Mouse (Mus musculus): ENCODE measurements at regions not wholly inside any gene's neighbourhood (a gene's known extent, or its start where the extent isn't known, plus 50 kb on each side); places are given as distances from the start of the nearest gene placed in this dataset.
A peak's percentile ranks its signal among the peaks of the same experiment; 100 is the strongest.

DNA sequence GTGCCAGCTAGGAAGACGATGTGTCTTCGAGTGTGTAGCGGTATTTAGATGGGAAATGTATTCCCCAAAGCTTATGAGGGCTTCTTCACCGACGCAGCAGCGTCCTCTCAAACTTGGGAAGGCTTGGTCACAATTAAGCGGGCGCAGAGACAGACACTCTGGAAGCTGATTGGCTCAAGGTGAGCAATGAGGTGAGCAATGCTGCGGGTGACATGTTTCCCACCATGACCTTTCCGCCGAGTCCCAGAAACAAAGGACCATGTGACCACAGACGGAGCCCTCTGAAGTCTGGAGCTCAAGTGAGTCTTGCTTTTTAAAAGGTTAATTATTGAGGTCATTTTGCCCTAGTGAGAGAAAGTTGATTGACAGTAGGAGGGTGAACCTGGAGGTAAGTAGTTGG lies 108.0 kb upstream of the Bach2 start:
- peak overlapping the region; percentile 75 for H3K27ac ChIP-seq
- no peak overlapping the region for H3K4me3 ChIP-seq
- H3K4me1 ChIP-seq, result peaks cover 16% of the 10 kb centered on the region
- H3K36me3 ChIP-seq, result no peaks in the 10 kb centered on the region
- peak; percentile 54 for DNase-seq (ENCODE audit: low spot score)
- 60% methylated on average over 12 of the region's 12 CpGs for WGBS
- H3K27me3 ChIP-seq (ENCODE audit: low read depth, poor library complexity, severe bottlenecking), result no peaks in the 10 kb centered on the region
- H3K9me3 ChIP-seq (replicated peaks), result no peaks in the 10 kb centered on the region

DNA sequence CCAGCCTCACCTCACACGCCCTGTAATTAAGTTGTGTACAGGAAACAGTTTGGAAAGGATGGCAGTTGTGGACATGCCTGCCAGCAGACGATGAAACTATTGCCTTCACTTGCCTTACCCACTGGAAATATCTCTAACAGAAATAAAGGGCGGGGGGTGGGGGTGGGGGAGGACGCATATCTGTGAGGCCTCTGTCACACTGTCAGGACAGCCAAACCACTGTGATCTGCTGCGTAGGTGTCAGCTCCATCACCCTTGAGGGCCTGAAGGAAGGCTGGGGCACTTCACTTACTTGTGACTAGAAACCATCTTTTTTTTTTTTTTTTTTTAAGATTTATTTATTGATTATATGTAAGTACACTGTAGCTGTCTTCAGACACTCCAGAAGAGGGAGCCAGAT lies 106.8 kb upstream of the Bach2 start:
- H3K27me3 ChIP-seq (ENCODE audit: low read depth, poor library complexity, severe bottlenecking), result no peaks in the 10 kb centered on the region
- WGBS, result 64% methylated on average over 5 of the region's 5 CpGs
- no peaks in the 10 kb centered on the region for H3K9me3 ChIP-seq (replicated peaks)
- H3K27ac ChIP-seq, result 0 out of 2 replicates have a peak overlapping the region, but pooled peaks have one; percentile 15
- peak; percentile 25 for DNase-seq (ENCODE audit: low spot score)
- no peaks in the 10 kb centered on the region for H3K36me3 ChIP-seq
- H3K4me1 ChIP-seq, result peaks cover 18% of the 10 kb centered on the region
- H3K4me3 ChIP-seq, result no peak overlapping the region

DNA sequence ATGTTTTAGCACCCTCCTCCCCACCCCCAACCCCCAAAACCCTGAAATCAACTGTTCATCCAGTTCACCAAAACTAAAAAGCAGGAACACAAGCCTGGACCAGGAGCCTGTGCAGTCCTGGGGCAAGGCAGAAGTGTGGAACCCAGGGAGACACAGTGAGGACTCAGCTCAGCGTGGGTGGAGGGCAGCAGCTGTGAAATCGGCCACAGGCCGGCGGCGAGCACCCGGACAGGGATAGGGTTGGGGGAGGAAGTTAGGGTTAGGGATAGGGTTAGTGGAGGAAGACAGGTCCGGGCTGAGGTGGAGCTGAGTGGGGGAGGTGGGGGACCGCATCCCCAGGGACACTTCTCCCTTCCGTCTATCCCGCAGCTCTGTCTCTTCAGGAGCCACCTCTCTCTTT lies 102.5 kb upstream of the Bach2 start:
- no peak overlapping the region for H3K4me3 ChIP-seq
- 81% methylated on average over 7 of the region's 10 CpGs for WGBS
- H3K4me1 ChIP-seq, result peaks cover 13% of the 10 kb centered on the region
- H3K9me3 ChIP-seq (replicated peaks), result no peaks in the 10 kb centered on the region
- H3K27ac ChIP-seq, result no peak overlapping the region
- no peaks in the 10 kb centered on the region for H3K36me3 ChIP-seq
- DNase-seq (ENCODE audit: low spot score), result peak; percentile 23
- H3K27me3 ChIP-seq (ENCODE audit: low read depth, poor library complexity, severe bottlenecking), result no peaks in the 10 kb centered on the region

DNA sequence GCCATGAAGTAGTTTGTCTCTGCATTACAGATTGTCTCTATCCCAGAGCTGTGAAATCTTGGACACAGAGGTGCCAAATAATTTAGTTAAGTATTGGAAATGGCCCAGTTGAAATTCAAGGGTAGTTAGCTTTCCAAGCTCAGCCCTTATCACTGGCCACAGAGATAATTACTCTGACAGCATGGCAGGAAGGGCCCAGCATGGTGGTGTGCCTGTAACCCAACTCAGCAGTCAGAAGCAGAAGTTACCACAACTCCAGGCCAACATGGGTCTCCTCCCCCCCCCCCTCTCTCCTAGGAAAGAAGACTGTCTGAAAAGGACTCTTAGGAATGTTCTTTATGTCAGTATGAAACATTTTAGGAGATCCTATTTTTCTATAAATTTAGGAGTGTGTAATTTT lies 101.4 kb upstream of the Bach2 start:
- no peak overlapping the region for H3K4me3 ChIP-seq
- no peaks in the 10 kb centered on the region for H3K27me3 ChIP-seq (ENCODE audit: low read depth, poor library complexity, severe bottlenecking)
- peaks cover 11% of the 10 kb centered on the region for H3K4me1 ChIP-seq
- no peaks in the 10 kb centered on the region for H3K9me3 ChIP-seq (replicated peaks)
- H3K27ac ChIP-seq, result no peak overlapping the region
- no peaks in the 10 kb centered on the region for H3K36me3 ChIP-seq
- DNase-seq (ENCODE audit: low spot score), result peak; percentile 19

DNA sequence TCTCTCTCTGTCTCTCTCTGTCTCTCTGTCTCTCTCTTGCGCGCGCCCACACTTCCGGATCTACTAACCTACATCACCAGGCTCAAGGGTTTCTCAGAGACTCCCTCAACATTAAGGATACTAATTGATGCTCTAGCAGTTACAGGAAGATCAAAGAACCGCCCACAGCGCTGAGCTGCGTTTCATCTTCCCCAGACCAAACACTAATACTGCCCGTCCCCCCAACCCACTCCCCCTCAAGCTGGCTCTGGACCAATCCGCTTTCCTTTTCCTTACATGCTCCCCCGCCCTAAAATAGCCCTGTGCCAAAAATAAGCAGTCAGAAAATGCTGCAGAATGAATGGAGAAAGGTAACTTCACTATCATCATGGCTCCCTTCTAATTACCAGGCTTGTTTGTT lies 100.6 kb upstream of the Bach2 start:
- 54% methylated on average over 10 of the region's 10 CpGs for WGBS
- no peak overlapping the region for H3K27ac ChIP-seq
- H3K4me1 ChIP-seq, result peaks cover 14% of the 10 kb centered on the region
- no peaks in the 10 kb centered on the region for H3K27me3 ChIP-seq (ENCODE audit: low read depth, poor library complexity, severe bottlenecking)
- H3K36me3 ChIP-seq, result no peaks in the 10 kb centered on the region
- DNase-seq (ENCODE audit: low spot score), result peak; percentile 28
- H3K4me3 ChIP-seq, result no peak overlapping the region
- no peaks in the 10 kb centered on the region for H3K9me3 ChIP-seq (replicated peaks)

DNA sequence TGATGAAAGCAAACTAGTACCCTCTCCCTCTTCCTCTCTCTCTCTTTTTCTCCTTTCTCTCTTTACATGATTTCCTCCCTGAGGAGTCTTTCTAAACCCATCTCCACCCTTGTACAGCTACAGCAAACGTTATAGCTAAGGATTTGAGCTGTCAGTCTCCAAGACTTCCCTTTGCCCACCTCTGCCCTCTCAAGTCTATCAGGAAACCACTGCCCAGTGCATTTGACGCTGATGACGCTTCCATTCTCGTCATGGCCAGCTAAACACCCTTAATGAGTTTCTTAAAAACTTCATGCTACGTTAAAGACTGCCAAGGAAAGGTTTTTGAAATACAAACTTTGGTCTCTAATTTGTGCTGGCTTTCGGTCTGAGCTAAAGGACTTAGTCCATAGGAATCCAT lies 99.0 kb upstream of the Bach2 start:
- H3K36me3 ChIP-seq, result no peaks in the 10 kb centered on the region
- no peak for DNase-seq (ENCODE audit: low spot score)
- WGBS, result 83% methylated on average over 6 of the region's 6 CpGs

DNA sequence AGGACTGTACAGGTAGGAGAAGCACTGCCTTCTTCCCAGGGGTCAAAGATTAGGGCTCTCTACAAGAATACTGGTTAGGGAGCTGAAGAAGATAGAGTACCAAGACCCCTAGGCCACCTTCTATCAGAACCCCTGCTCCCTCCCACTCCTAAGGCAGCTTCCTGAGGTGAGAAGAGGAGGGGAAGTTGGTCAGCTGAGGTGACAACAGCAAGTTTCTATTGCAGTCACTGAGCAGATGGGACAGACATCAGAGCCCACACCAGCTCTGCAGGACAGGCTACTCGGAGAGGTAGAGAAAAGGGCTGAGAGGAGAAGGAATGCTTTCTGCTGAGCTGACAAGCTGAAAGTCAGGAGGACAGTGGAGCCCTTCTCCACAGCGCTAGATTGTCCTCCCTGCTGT lies 98.5 kb upstream of the Bach2 start:
- H3K36me3 ChIP-seq, result no peaks in the 10 kb centered on the region
- peaks cover 14% of the 10 kb centered on the region for H3K4me1 ChIP-seq
- no peak overlapping the region for H3K4me3 ChIP-seq
- H3K9me3 ChIP-seq (replicated peaks), result no peaks in the 10 kb centered on the region
- DNase-seq (ENCODE audit: low spot score), result no peak
- 58% methylated on average over 2 of the region's 2 CpGs for WGBS
- no peaks in the 10 kb centered on the region for H3K27me3 ChIP-seq (ENCODE audit: low read depth, poor library complexity, severe bottlenecking)
- no peak overlapping the region for H3K27ac ChIP-seq

More for the DNA sequence above, 99.0 kb upstream of the Bach2 start:
- H3K27me3 ChIP-seq (ENCODE audit: low read depth, poor library complexity, severe bottlenecking), result no peaks in the 10 kb centered on the region
- H3K9me3 ChIP-seq (replicated peaks), result no peaks in the 10 kb centered on the region
- no peak overlapping the region for H3K4me3 ChIP-seq
- peaks cover 14% of the 10 kb centered on the region for H3K4me1 ChIP-seq
- no peak overlapping the region for H3K27ac ChIP-seq

DNA sequence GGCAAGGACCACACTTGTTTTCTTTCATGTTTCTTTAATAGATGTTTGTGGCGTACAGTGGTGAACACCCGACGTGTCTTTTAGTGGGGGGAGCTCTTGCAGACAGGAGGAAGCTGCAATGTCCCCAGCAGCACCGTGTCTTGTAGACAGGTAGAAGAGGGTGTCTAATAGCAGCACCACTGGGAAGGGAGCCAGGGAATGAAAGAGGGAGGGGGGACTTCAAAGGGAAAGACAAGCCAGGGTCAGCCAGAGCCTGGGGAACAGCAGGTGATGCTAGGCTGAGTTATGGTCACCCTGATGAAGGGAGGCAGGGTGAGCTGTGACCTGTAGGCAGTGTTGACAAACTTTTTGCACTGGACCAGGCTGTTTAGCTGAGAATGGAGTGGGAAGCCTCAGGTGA lies 96.4 kb upstream of the Bach2 start:
- Histone ChIP-seq H3K36me3 (no peaks in the 10 kb centered on the region), H3K27ac (no peak overlapping the region), H3K4me1 (peaks cover 12% of the 10 kb centered on the region), H3K9me3 (replicated peaks) (no peaks in the 10 kb centered on the region), H3K4me3 (no peak overlapping the region), H3K27me3 (ENCODE audit: low read depth, poor library complexity, severe bottlenecking) (no peaks in the 10 kb centered on the region)
- DNase-seq (ENCODE audit: low spot score), result no peak
- 69% methylated on average over 4 of the region's 4 CpGs for WGBS

DNA sequence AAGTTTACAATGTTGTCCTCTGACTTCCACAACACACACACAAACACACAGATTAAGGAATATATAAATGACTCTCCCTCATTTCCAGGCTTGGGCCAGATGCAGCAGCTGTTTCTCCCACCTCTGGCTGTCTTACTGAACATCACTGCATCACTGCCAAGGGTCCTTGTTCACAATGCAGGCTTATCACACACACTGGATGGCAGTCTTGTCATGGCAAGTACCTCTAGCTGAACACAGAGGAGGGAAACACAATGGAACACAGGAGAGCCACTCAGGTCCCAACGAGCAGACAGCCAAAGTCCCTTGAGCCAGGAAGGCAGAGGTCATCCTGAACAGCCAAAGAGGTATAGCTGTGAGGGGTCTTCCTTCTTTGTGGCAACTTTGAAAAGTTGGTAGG lies 91.5 kb upstream of the Bach2 start:
- no peak for DNase-seq (ENCODE audit: low spot score)
- peaks cover 23% of the 10 kb centered on the region for H3K4me1 ChIP-seq
- H3K27ac ChIP-seq, result no peak overlapping the region
- no peaks in the 10 kb centered on the region for H3K9me3 ChIP-seq (replicated peaks)
- no peaks in the 10 kb centered on the region for H3K27me3 ChIP-seq (ENCODE audit: low read depth, poor library complexity, severe bottlenecking)
- WGBS, result 68% methylated on average over 1 of the region's 1 CpGs
- H3K4me3 ChIP-seq, result no peak overlapping the region
- H3K36me3 ChIP-seq, result no peaks in the 10 kb centered on the region

DNA sequence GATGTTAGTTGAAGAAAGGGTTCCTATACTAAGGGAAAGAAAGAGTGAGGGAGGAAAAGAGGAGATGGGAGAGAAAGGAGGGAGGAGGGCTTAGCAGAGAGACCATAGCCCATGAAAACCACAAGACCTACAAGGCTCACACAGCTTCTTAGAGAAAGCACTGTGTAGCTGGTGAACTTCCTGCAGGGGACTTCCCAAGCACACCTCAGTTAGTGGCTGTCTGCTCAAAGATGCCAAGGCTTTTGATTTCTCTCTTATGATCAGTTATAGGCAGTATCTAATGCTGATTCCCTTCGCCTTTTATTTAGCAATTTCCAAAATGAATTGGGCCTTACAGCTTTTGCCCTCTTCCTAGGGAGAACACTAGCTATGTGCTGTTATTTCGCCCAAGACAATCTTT lies 90.0 kb upstream of the Bach2 start:
- no peaks in the 10 kb centered on the region for H3K36me3 ChIP-seq
- no peaks in the 10 kb centered on the region for H3K27me3 ChIP-seq (ENCODE audit: low read depth, poor library complexity, severe bottlenecking)
- 90% methylated on average over 2 of the region's 2 CpGs for WGBS
- H3K4me1 ChIP-seq, result peaks cover 34% of the 10 kb centered on the region
- H3K9me3 ChIP-seq (replicated peaks), result no peaks in the 10 kb centered on the region
- DNase-seq (ENCODE audit: low spot score), result no peak
- no peak overlapping the region for H3K27ac ChIP-seq
- no peak overlapping the region for H3K4me3 ChIP-seq

DNA sequence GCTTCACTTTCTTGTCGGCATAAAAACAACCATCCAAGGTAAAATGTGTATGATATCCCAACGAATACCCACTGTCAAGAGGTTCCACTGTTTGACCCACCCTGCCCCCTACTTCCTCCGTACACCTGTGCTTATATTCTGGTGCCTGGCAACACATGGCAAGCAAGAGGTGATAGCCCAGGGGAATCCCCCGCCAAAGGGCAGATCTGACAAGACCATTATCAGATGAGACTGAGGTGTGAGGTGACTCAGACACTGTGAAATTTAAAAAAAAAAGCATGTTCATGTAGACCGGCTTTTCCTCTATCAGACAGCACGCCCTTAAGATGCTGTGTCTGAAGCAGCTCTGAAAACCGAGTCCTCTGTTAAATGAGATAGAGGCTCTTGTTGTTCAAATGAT lies 89.4 kb upstream of the Bach2 start:
- no peak overlapping the region for H3K4me3 ChIP-seq
- no peaks in the 10 kb centered on the region for H3K27me3 ChIP-seq (ENCODE audit: low read depth, poor library complexity, severe bottlenecking)

DNA sequence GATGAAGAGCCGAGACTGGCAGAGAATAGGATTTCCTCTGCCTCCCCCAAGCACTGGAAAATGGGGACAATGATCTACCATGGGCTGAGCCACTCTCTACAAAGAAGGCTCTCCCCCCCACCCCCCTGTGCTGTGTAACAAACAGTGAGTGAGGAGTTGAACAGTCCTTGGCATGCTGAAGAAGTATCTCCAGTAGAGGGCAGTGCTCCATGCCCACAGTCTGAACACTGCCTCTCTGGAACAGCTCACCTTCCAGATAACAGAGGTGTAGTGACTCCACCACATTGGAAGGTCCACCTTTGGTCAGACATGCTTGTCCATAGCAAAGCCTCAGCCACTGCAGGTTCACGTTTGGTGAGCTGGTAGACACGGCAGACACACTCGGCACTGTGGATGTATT lies 85.2 kb upstream of the Bach2 start:
- Histone ChIP-seq H3K36me3 (no peaks in the 10 kb centered on the region), H3K27me3 (ENCODE audit: low read depth, poor library complexity, severe bottlenecking) (no peaks in the 10 kb centered on the region), H3K4me1 (peaks cover 54% of the 10 kb centered on the region), H3K9me3 (replicated peaks) (no peaks in the 10 kb centered on the region), H3K27ac (no peak overlapping the region), H3K4me3 (no peak overlapping the region)
- DNase-seq (ENCODE audit: low spot score), result peak; percentile 58
- 78% methylated on average over 4 of the region's 4 CpGs for WGBS

More for the DNA sequence above, 89.4 kb upstream of the Bach2 start:
- peaks cover 35% of the 10 kb centered on the region for H3K4me1 ChIP-seq
- H3K9me3 ChIP-seq (replicated peaks), result no peaks in the 10 kb centered on the region
- WGBS, result 91% methylated on average over 7 of the region's 7 CpGs
- DNase-seq (ENCODE audit: low spot score), result no peak
- H3K36me3 ChIP-seq, result no peaks in the 10 kb centered on the region
- H3K27ac ChIP-seq, result no peak overlapping the region

DNA sequence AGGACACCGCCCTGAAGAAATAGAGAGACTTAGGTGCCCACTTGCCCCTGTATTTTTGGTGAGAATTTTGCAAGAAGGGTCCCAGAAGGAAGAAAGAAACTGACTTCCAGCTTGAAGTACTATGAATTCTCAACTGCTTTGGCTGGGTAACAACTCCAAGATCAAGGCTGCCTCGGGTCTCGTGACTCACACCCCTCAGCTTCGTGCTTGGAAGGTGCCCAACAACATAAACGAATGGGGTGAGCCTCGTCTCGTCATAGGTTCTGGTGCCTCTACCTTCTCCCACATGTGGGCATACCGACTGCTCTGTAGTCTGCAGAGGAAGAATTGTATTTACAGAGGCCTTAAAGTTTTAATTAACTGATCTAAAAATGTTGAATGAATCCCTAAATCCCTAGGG lies 81.6 kb upstream of the Bach2 start:
- no peak overlapping the region for H3K4me3 ChIP-seq
- peaks cover 73% of the 10 kb centered on the region for H3K4me1 ChIP-seq
- no peak for DNase-seq (ENCODE audit: low spot score)
- no peaks in the 10 kb centered on the region for H3K36me3 ChIP-seq
- H3K27ac ChIP-seq, result 0 out of 2 replicates have a peak overlapping the region, but pooled peaks have one; percentile 6
- H3K27me3 ChIP-seq (ENCODE audit: low read depth, poor library complexity, severe bottlenecking), result no peaks in the 10 kb centered on the region
- no peaks in the 10 kb centered on the region for H3K9me3 ChIP-seq (replicated peaks)
- 78% methylated on average over 8 of the region's 8 CpGs for WGBS

DNA sequence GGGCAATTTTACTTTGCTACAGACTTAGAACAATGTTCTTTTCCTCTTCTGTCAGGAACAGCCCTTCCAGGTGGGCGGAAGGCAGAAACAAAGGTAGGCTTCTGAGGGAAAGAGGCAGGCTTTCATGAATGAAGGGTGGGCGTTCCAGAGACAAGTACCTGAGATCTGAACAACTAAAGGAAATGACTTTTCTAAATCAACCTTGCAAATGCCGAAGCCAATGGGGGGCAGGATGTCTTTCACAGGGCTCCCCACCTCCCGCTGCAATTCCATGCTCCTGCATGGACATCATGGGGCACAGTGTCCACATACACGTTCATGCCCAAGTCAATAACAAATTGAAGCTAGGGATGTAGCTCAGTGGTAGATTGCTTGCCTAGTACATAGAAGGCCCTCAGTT lies 80.2 kb upstream of the Bach2 start:
- H3K4me1 ChIP-seq, result peaks cover 73% of the 10 kb centered on the region
- 47% methylated on average over 5 of the region's 5 CpGs for WGBS
- no peaks in the 10 kb centered on the region for H3K36me3 ChIP-seq
- H3K27ac ChIP-seq, result peak overlapping the region; percentile 37
- no peak for DNase-seq (ENCODE audit: low spot score)
- no peaks in the 10 kb centered on the region for H3K9me3 ChIP-seq (replicated peaks)
- H3K27me3 ChIP-seq (ENCODE audit: low read depth, poor library complexity, severe bottlenecking), result no peaks in the 10 kb centered on the region
- H3K4me3 ChIP-seq, result no peak overlapping the region

All from limb, embryonic 10.5 days (tissue).